Comparison of ENCODE assay signal across 28 mouse cellular contexts in genomic region chr19:44225728-44226127, GRCm38 (mm10). TPM values are rescaled to one million over a fixed set of nuclear protein-coding genes. Genes with fewer than 3 reads are reported as not detected.
DNase-seq lines count a peak whose midpoint lies in the region; ATAC-seq and TF ChIP-seq lines count a peak whose summit lies in the region.
"Had no signal": no experiment of that assay in that cellular context is flagged by ENCODE, and none has a peak within 500 bp of the region (broad histone marks: within the 10 kb centered on the region; RNA-seq: fewer than 3 reads in every experiment).

No protein-coding gene starts in this region.

- ATAC-seq in hematopoietic stem cell, adult 5-6 weeks (replicated peaks in 1 of 2; ENCODE audit: insufficient read depth in 1 of 2, low FRiP score in 2 of 2, low TSS enrichment in 1 of 2, low read depth in 1 of 2, poor library complexity in 2 of 2, severe bottlenecking in 2 of 2), result peak; percentile 75 to 87
- no peak for ATAC-seq in activated CD4-positive, CD25-positive, alpha-beta regulatory T cell, adult 4 months
- ATAC-seq: forebrain, embryonic 15.5 days; hindbrain, embryonic 16.5 days; intestine, embryonic 15.5 days; midbrain, embryonic 13.5 days had no signal

- H3ac ChIP-seq in C2C12 (ENCODE audit: control insufficient read depth, insufficient read length, low read depth), result no peak overlapping the region

- DNase-seq in Muller cell, postnatal 12 days (ENCODE audit: inconsistent ontology term), result peak; percentile 69
- peak; percentile 9 for DNase-seq in splenic B cell, adult 2 months (ENCODE audit: low read depth, low spot score)
- no peak for DNase-seq in testis, postnatal 10 days (ENCODE audit: low spot score)
- DNase-seq in gastrocnemius, postnatal 14 days, result no peak
- DNase-seq: cerebellum, adult 18-20 months; cerebellum, postnatal 36 days; gastrocnemius, postnatal 10 days; heart, postnatal 4 days; kidney, adult 8-10 months; kidney, postnatal 10 days; right cerebral cortex, postnatal 14 days; thymus, postnatal 25 days had no signal

- TF ChIP-seq CTCF in C2C12 (IDR thresholded peaks at IDR 0.05; ENCODE audit: control insufficient read depth, insufficient read depth, insufficient read length), result no peak

- H3K36me3 ChIP-seq in C2C12 (ENCODE audit: control insufficient read depth, insufficient read depth), result no peaks in the 10 kb centered on the region
- no peaks in the 10 kb centered on the region for H3K36me3 ChIP-seq in splenic B cell, adult 2 months (ENCODE audit: control insufficient read depth, insufficient read depth, low read length, poor library complexity, severe bottlenecking)
- H3K36me3 ChIP-seq: embryonic facial prominence, embryonic 15.5 days; forebrain, embryonic 15.5 days; intestine, embryonic 15.5 days; lung, embryonic 15.5 days; midbrain, embryonic 13.5 days had no signal

- intact Hi-C loops in gastrocnemius, postnatal 14 days (cut with DNase I; ENCODE audit: low total_unique reads), result no loop called here

- H3K4me3 ChIP-seq in C2C12 (ENCODE audit: insufficient read depth, poor library complexity, severe bottlenecking), result no peak overlapping the region
- H3K4me3 ChIP-seq: embryonic facial prominence, embryonic 15.5 days; forebrain, embryonic 15.5 days; intestine, embryonic 15.5 days; left cerebral cortex, adult 2 months; lung, embryonic 15.5 days; midbrain, embryonic 13.5 days had no signal

- no peaks in the 10 kb centered on the region for H3K79me3 ChIP-seq in C2C12 (ENCODE audit: low read depth)

- no peaks in the 10 kb centered on the region for H3K27me3 ChIP-seq in C2C12 (ENCODE audit: control insufficient read depth, insufficient read depth, insufficient read length)
- no peaks in the 10 kb centered on the region for H3K27me3 ChIP-seq in splenic B cell, adult 2 months (ENCODE audit: control insufficient read depth, insufficient read depth, low read length, poor library complexity, severe bottlenecking)
- H3K27me3 ChIP-seq: embryonic facial prominence, embryonic 15.5 days; forebrain, embryonic 15.5 days; intestine, embryonic 15.5 days; lung, embryonic 15.5 days; midbrain, embryonic 13.5 days had no signal

- H3K79me2 ChIP-seq in C2C12 (ENCODE audit: control insufficient read depth, insufficient read depth), result no peaks in the 10 kb centered on the region

TF ChIP-seq in C2C12, 6 proteins besides CTCF, POLR2A, EP300 and RAD21:
- TF ChIP-seq MYOG (IDR thresholded peaks at IDR 0.05; ENCODE audit: control insufficient read depth, extremely low read depth, insufficient read length) (no peak), CEBPB (IDR thresholded peaks at IDR 0.05; ENCODE audit: low read depth) (peak; percentile 20), MAX (IDR thresholded peaks at IDR 0.05) (no peak)

RNA-seq across cellular contexts. Expression of gene Scd3, which starts 22.7 kb away (rescaled TPM):
- polyA plus RNA-seq in C2C12 (2012; fragmentation: generic; extraction: Trizol), result 0.06 TPM
- 0.06 and 0.20 TPM in 2 replicates for total RNA-seq in hematopoietic stem cell, adult 5-6 weeks (2017)
- not detected for total RNA-seq in gastrocnemius, postnatal 14 days (2021)
- not detected for polyA plus RNA-seq in activated CD4-positive, CD25-positive, alpha-beta regulatory T cell, adult 4 months (2017; shearing (Covaris generic))
- total RNA-seq: gastrocnemius, postnatal 10 days; heart, postnatal 4 days; monocyte, adult 5-6 weeks had no signal
- polyA plus RNA-seq: liver, embryonic 14.5 days had no signal

RNA-seq across cellular contexts. Expression of gene Pkd2l1, which starts 33.5 kb away (rescaled TPM):
- polyA plus RNA-seq in C2C12 (2012; fragmentation: generic; extraction: Trizol), result not detected
- total RNA-seq in hematopoietic stem cell, adult 5-6 weeks (2017), result not detected in 2 replicates
- total RNA-seq in gastrocnemius, postnatal 14 days (2021), result not detected
- polyA plus RNA-seq in activated CD4-positive, CD25-positive, alpha-beta regulatory T cell, adult 4 months (2017; shearing (Covaris generic)), result under 1 TPM in 1 of 2 experiments, not detected in 1; 0.09 TPM
- total RNA-seq: adrenal gland, adult 18-20 months; gastrocnemius, postnatal 10 days; heart, adult 8-10 months; heart, postnatal 4 days; monocyte, adult 5-6 weeks had no signal
- polyA plus RNA-seq: embryonic facial prominence, embryonic 15.5 days; heart, embryonic 14.5 days; intestine, embryonic 15.5 days; liver, embryonic 14.5 days; stomach, embryonic 14.5 days had no signal

Comparison
In these comparisons a context has a peak if more than half of its experiments do, and no peak if none do; other contexts are left out.
1. DNase-seq: peak in Muller cell, postnatal 12 days (single experiment) and splenic B cell, adult 2 months (single experiment); none in testis, postnatal 10 days (single experiment) and gastrocnemius, postnatal 14 days (single experiment).